Mouse (Mus musculus) olfactory bulb, adult 2 months (tissue): ENCODE data around the gene Scfd2.

ENCODE experiments used
- CTCF ChIP-seq: fragments of 200-500 bp; IDR thresholded peaks from 2 replicates; pipeline ENCODE4 v1.5.1; 2012; ENCODE audit warnings: low read depth, mild to moderate bottlenecking, low read length, moderate library complexity; ENCODE audit not compliant: insufficient read depth
- POLR2A ChIP-seq: fragments of 200-500 bp; IDR thresholded peaks from 2 replicates; pipeline ENCODE4 v1.6.1; 2012; ENCODE audit warnings: mild to moderate bottlenecking, low read depth, low read length, moderate library complexity; ENCODE audit not compliant: insufficient read depth

GRCm38 (mm10) chr5:74470819-74471218, 60.7 kb downstream of the Scfd2 start:
- TF ChIP-seq POLR2A (no peak), CTCF (no peak)
